20 mouse cellular contexts compared by ENCODE assay signal in genomic region chr7:64795554-64795953, GRCm38 (mm10).
DNase-seq lines count a peak whose midpoint lies in the region; ATAC-seq and TF ChIP-seq lines count a peak whose summit lies in the region.
"Had no signal": no experiment of that assay in that cellular context is flagged by ENCODE, and none has a peak within 500 bp of the region (broad histone marks: within the 10 kb centered on the region; RNA-seq: fewer than 3 reads in every experiment).

No protein-coding gene starts in this region.

- no peak for ATAC-seq in heart, embryonic 14.5 days (ENCODE audit: insufficient number of reproducible peaks, insufficient read depth, low FRiP score, low read depth)
- ATAC-seq in kidney, embryonic 15.5 days (replicated peaks; ENCODE audit: low FRiP score), result no peak
- peak; percentile 78 for ATAC-seq in Patski
- ATAC-seq: forebrain, embryonic 14.5 days; hindbrain, postnatal 0 days had no signal

- H3K27me3 ChIP-seq in heart, embryonic 10.5 days (ENCODE audit: insufficient read depth, poor library complexity, severe bottlenecking), result no peaks in the 10 kb centered on the region
- H3K27me3 ChIP-seq in heart, embryonic 14.5 days (ENCODE audit: control insufficient read depth, insufficient read depth, low read length), result no peaks in the 10 kb centered on the region
- no peaks in the 10 kb centered on the region for H3K27me3 ChIP-seq in kidney, embryonic 15.5 days
- H3K27me3 ChIP-seq in Patski, result no peaks in the 10 kb centered on the region
- H3K27me3 ChIP-seq: CH12.LX; embryonic facial prominence, embryonic 13.5 days; hindbrain, embryonic 13.5 days had no signal

- intact Hi-C loops in heart, postnatal 36 days (cut with DNase I), result no loop called here
- intact Hi-C loops in heart, postnatal 25 days (cut with DNase I), result no loop called here

- POLR2A ChIA-PET in Patski (lab: Charles Lee), result no interaction called here

- CTCF ChIA-PET in Patski (lab: Charles Lee), result interaction anchor here (0.6 kb wide), 1 partner anchor 408 kb away, joined by 3 read pairs; no protein-coding TSS in a partner anchor

- H3K4me1 ChIP-seq in heart, embryonic 10.5 days, result 0 out of 2 replicates have a peak, but pooled peaks cover 3% of the 10 kb centered on the region
- H3K4me1 ChIP-seq in heart, embryonic 14.5 days (ENCODE audit: control insufficient read depth in 2 of 2, insufficient read depth in 2 of 2, low read length in 2 of 2), result peaks cover 10 to 31% of the 10 kb centered on the region in 2 experiments
- H3K4me1 ChIP-seq in kidney, embryonic 15.5 days, result no peaks in the 10 kb centered on the region

- no peak for DNase-seq in heart, embryonic 10.5 days (ENCODE audit: low spot score)
- no peak for DNase-seq in heart, postnatal 36 days
- DNase-seq in heart, postnatal 25 days (ENCODE audit: low spot score), result no peak
- peak; percentile 12 for DNase-seq in kidney, adult 11 months
- no peak for DNase-seq in Patski (ENCODE audit: low read depth, low spot score)
- DNase-seq: adrenal gland, adult 2 months; adrenal gland, postnatal 25 days; cerebellum, adult 18-20 months; cerebellum, adult 9-11 months; cerebellum, postnatal 36 days; gastrocnemius, postnatal 10 days; kidney, adult 18-20 months; kidney, postnatal 25 days had no signal

- TF ChIP-seq CTCF in Patski (IDR thresholded peaks at IDR 0.05), result no peak

- in situ Hi-C loops in Patski (cut with MboI; ENCODE audit: low pct_unique_long_range_greater_than_20kb), result no loop called here

- no peak overlapping the region for H3K4me3 ChIP-seq in heart, embryonic 10.5 days
- H3K4me3 ChIP-seq in heart, embryonic 14.5 days (ENCODE audit: control insufficient read depth in 1 of 2, insufficient read depth in 1 of 2, low read depth in 1 of 2, low read length in 2 of 2), result no peak overlapping the region
- no peak overlapping the region for H3K4me3 ChIP-seq in kidney, embryonic 15.5 days (replicated peaks)
- H3K4me3 ChIP-seq: embryonic facial prominence, embryonic 13.5 days; hindbrain, embryonic 13.5 days had no signal

- H3K9ac ChIP-seq in heart, embryonic 14.5 days (ENCODE audit: low read length), result no peak overlapping the region
- no peak overlapping the region for H3K9ac ChIP-seq in kidney, embryonic 15.5 days
- H3K9ac ChIP-seq: embryonic facial prominence, embryonic 13.5 days; hindbrain, embryonic 13.5 days had no signal

- peak overlapping the region; percentile 13; the same call in 1 of the 2 replicates for H3K27ac ChIP-seq in heart, embryonic 10.5 days
- peak overlapping the region; percentile 60 to 73 for H3K27ac ChIP-seq in heart, embryonic 14.5 days (replicated peaks in 1 of 2; ENCODE audit: control insufficient read depth in 1 of 2, insufficient read depth in 1 of 2, low read depth in 2 of 2, low read length in 2 of 2)
- H3K27ac ChIP-seq in kidney, embryonic 15.5 days, result no peak overlapping the region
- H3K27ac ChIP-seq: embryonic facial prominence, embryonic 13.5 days; hindbrain, embryonic 13.5 days; hindbrain, postnatal 0 days had no signal

- H3K36me3 ChIP-seq in heart, embryonic 10.5 days, result no peaks in the 10 kb centered on the region
- no peaks in the 10 kb centered on the region for H3K36me3 ChIP-seq in heart, embryonic 14.5 days (ENCODE audit: control insufficient read depth, insufficient read depth, low read length)
- no peaks in the 10 kb centered on the region for H3K36me3 ChIP-seq in kidney, embryonic 15.5 days
- H3K36me3 ChIP-seq: embryonic facial prominence, embryonic 13.5 days; hindbrain, embryonic 13.5 days had no signal

- 76% methylated on average over 6 of the region's 6 CpGs for WGBS in heart, embryonic 10.5 days
- 50% methylated on average over 6 of the region's 6 CpGs for WGBS in heart, embryonic 14.5 days
- WGBS in kidney, embryonic 15.5 days, result 84% methylated on average over 6 of the region's 6 CpGs

- H3K4me2 ChIP-seq in heart, embryonic 14.5 days (ENCODE audit: low read length), result no peak overlapping the region
- H3K4me2 ChIP-seq in kidney, embryonic 15.5 days, result no peak overlapping the region
- H3K4me2 ChIP-seq: embryonic facial prominence, embryonic 13.5 days; hindbrain, embryonic 13.5 days had no signal

- no peaks in the 10 kb centered on the region for H3K9me3 ChIP-seq in heart, embryonic 10.5 days
- no peaks in the 10 kb centered on the region for H3K9me3 ChIP-seq in heart, embryonic 14.5 days (ENCODE audit: control insufficient read depth, low read length)
- no peaks in the 10 kb centered on the region for H3K9me3 ChIP-seq in kidney, embryonic 15.5 days (replicated peaks)
- H3K9me3 ChIP-seq: embryonic facial prominence, embryonic 13.5 days; hindbrain, embryonic 13.5 days had no signal
